Mouse (Mus musculus): ENCODE data around the gene Gale.
A peak's percentile ranks its signal among the peaks of the same experiment; 100 is the strongest.

The Gale gene

DNA sequence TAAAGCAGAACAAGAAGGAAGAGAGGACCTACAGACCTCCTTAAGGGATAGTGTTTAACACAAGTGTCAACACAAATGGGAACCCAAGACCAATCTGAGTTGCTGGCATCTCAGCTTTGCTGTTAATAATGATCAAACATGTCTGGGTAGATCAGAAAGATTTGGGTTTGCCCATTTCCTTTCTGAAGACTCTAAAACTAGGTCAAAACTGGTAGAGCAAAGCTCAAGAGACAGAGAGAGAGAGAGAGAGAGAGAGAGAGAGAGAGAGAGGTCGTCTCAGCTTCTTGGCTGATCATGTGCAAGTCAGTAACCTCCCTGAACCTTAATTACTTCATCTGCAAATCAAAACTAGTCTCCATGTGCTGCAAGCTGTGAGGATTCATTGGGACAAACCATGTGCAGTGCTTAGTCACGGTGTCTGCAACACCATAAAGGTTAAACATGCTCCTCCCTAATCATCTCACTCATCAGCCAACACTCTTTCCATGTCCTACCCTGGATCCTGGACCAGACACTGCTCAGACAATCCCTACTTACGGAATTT, 52.6 kb downstream of the Gale start:
- DNase-seq (ENCODE audit: low read depth, low spot score), result peak; percentile 75

Data from CD4-positive helper T cell, adult 2 months (primary cell).